Mouse (Mus musculus) heart, adult 8-10 months (tissue): ENCODE measurements around the gene Rbm47. TPM values are rescaled to one million over a fixed set of nuclear protein-coding genes. Genes with fewer than 3 reads are reported as not detected.

Source experiments
- DNase-seq: peaks from one replicate; pipeline ENCODE4 v3.0.0; 2022; ENCODE audit warnings: low spot score
- total RNA-seq, 4 experiments: library from RNA; stranded (reverse); gene quantifications; 2 replicates each; pipeline ENCODE4 v1.2.4; 2022

The Rbm47 gene
- total RNA-seq, 4 experiments from 2014 or later, result 1.2 to 2.2 (median 1.5) TPM

DNA sequence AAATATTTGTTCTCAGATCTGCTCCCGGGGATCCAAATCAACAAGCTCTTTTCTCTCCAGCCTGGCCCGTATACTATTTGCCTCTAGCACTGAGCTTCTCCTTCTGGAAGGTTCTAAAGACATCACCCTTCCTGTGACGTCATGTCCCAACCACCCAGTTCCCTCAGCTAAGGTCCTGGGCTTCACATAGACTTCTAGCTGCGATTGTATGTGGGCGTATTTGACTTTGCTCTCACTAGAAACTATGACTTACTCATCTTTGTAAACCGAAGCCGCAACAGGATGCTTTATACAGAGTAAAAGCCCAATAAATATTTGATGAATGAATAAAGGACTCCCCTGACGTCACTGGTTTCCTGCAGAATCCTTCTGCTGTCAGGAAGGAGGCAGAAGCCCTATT lies 7.2 kb downstream of the Rbm47 start:
- DNase-seq, result peak; percentile 28

DNA sequence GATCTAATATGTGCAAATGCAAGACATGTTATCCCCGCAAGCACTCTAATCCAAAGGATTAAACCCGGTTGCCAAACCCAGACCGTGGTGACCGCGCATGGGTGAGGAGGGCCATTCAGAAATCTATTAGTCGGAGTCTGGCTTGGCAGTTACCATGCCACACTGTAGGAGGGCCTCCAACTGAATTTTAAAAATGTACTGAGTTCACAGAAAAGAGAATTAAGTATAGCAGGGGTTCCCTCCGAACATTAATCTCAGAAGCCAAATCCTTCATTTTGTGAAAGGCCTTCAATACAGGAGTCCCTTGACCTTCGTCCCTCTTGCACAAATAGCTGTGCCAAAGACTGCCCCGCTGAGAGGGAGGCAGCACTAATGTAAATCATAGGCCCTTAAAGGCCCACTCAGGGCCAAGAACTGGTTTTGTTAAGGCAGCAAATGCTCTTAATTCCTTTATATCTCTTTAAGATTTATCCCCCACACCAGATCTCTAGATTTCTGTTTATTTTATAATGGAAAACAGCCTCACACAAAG lies 16.4 kb downstream of the Rbm47 start:
- no peak for DNase-seq

DNA sequence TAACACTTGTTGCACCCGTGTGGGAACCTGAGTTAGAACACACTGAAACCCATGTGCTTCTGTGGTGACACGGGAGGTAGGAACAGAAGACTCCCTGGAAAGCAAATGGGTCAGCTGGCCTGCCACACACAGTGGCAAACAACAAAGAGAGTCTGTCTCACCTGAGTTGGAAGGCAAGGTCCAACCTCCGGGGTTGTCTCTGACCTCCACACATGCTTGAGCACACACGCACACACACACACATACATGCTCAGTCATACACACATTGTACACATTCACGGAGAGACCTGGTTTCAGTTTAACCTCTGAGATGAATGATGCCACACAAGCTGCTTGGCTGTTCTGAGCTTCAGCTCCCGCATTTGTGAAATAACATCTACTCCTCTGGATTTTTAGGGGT lies 18.3 kb downstream of the Rbm47 start:
- DNase-seq, result no peak

DNA sequence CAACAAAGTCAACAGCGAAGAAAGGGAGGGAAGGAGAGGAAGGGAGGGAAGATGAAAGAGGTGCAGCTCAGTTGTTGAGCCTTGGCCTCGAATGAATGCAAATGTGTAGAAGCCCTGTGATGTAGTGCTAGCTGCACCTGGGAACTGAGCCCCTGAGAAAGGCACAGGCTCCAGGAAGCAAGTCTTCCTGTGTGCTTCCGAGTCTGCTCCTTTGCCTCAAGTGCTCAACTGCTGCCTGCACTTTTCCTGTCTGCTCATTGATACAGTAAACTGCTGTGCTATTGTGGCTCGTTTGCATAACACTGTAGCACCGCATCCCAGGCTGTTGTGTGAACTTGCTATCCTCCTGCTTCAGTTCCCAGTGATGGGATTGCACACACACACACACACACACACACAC lies 19.4 kb downstream of the Rbm47 start:
- DNase-seq, result no peak

- DNase-seq, result no peak
Observed at GRCm38 (mm10) chr5:66151301-66152188, 21.4 kb downstream of the Rbm47 start.

DNA sequence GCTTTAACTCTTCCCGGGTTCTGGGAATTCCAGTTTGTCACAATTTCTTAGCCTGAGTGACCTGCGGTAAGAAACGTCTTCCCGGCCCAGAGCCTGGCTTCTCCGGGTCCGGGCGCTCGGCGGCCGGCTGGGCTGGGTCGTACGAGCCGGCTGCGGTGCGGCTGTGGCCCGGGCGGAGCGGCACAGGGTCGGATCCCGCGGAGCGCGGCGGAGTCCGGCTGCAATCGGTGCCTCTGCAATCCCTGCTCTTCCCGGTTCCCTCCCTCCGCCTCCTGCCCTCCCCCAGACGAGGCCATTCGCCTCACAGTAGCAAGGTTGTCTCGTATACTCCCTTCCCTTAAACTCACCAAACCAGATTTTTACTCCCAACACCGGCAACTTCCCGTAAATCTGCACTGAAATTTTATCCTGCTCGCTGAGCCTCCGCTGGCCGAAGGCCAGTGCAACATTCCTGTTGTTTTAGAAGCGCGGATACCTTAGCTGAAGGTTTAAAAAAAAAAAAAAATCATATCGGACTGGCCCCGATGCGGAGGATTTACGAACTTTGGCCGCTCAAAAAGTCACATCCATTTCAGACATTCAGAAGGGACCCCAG lies 22.1 kb downstream of the Rbm47 start:
- DNase-seq, result peak; percentile 25

GRCm38 (mm10) chr5:66150106-66150705 lies 22.7 kb downstream of the Rbm47 start:
- no peak for DNase-seq

DNA sequence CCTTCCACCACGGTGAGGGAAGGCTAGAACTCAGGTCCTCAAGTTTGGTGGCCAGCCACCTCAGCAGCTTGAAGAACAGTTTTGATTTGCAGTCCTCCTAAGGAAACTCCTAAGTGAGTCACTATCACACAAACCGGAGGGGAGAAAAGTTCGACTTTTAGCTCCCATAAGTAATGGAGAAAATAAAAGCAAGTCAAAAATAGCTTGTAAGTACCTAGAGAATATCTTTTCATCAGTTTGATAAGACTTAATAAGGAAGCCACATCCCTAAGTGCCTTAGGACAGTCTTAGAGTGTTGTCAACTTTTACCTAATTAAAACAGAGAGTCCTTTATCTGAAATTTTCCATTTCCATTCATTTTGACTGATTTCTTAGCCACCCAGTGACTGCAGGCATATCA lies 23.3 kb downstream of the Rbm47 start:
- no peak for DNase-seq

DNA sequence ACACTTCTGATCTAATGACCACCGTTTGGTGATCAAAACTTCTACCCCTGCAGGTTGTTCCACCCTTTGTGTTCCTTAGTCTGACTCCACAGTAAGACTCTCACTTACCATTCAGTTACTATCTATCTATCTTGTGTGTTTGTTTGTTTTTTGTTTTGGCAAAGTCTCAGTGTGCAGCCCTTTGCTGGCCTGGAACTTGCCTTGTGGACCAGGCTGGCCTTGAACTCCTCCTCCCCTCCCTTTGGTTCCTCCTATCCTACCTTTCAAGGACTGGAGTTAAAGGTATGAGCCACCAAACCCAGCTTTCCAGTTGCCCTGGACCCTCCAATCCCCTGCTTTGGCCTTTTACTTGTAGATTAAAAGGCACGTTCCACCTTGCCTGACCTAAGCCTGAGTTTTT lies 23.8 kb downstream of the Rbm47 start:
- DNase-seq, result no peak

DNA sequence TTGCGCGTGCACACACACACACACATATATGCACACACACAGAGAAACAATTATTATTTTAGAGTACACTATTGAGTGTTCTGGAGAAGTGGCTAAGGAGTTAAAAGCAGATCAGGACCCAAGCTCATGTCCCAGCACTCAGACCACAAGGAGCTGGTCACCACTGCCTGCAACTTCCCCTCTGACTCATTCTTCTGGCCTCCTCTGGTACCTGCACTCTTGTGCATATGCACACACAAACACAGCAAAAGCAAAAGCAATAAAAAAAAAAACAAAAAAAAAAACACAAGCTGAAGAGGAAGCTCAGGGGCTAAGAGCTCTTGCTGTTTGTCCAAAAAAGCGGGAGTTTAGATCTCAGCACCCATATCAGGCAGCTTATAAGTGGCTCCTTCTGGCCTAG lies 25.6 kb downstream of the Rbm47 start:
- DNase-seq, result no peak

- no peak for DNase-seq
Observed at GRCm38 (mm10) chr5:66145583-66145982, 27.3 kb downstream of the Rbm47 start.

GRCm38 (mm10) chr5:66143093-66144032 lies 29.6 kb downstream of the Rbm47 start:
- DNase-seq, result no peak

GRCm38 (mm10) chr5:66141474-66141873 lies 31.4 kb downstream of the Rbm47 start:
- DNase-seq, result no peak

- no peak for DNase-seq
Observed at GRCm38 (mm10) chr5:66139634-66140295, 33.2 kb downstream of the Rbm47 start.

- DNase-seq, result no peak
Observed at GRCm38 (mm10) chr5:66139171-66139570, 33.7 kb downstream of the Rbm47 start.

DNA sequence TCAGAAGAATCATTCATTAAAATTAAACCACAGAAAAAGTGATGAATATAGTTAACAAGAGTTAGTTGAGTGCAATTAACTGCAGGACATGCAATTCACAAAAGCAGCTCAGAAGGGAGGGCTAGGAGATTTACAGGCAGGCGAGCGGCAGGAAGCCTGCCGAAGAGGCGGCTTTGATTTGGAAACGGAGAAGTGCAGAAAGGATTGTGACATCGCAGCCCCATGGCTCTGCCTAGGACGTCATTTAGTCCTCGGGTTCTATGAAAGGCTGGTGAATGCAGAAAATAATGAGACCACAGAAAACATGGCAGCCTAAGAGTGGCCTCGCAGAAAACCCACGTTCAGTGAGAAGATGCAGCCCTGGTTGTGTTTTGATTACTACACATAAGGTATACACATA lies 34.3 kb downstream of the Rbm47 start:
- DNase-seq, result peak; percentile 32

DNA sequence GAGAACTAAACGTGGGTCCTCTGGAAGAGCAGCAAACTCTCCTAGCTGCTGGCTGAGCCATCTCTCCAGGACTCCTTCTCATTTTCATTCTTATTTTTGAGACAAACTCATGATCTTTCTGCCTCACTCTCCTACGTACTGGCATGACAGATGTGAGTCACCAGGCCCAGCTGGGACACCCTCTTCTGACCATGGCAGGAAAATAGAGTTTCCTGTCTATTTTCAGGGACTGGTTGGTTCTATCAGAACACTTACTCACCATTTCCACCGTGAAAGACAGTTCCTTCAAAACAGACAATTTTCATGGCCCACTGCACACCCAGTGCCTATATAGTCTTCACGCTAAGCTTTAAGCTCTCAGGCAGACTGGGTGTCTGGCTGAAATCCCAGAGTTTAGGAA lies 35.7 kb downstream of the Rbm47 start:
- no peak for DNase-seq

DNA sequence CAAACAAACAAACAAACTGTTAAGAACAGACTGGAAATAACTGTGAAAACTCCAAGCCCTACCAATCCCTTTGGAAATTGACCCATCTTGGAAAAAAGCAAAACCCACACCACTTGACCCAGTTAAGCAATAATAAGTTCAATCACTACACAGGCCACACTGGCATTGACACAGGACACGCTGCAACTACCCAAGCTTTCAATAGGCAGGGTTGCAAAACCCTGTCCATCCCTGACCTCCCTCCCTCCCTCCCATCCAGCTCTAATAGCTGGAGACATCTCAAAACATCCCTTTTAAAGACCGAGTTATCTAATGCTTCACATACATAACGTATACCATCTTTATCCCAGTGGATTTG lies 37.1 kb downstream of the Rbm47 start:
- DNase-seq, result no peak

GRCm38 (mm10) chr5:66135161-66135852 lies 37.6 kb downstream of the Rbm47 start:
- DNase-seq, result no peak

- no peak for DNase-seq
Observed at GRCm38 (mm10) chr5:66134578-66134977, 38.3 kb downstream of the Rbm47 start.
